Mouse (Mus musculus) gastrocnemius, postnatal 25 days (tissue): Measurements from ENCODE around the gene Gm10031. TPM values are rescaled to one million over a fixed set of nuclear protein-coding genes. Genes with fewer than 3 reads are reported as not detected.
"Not testable (repeated sequence)": the region's sequence is repeated elsewhere in the genome, so short reads cannot be mapped to it uniquely, and the experiment has no call there.

Source experiments
- DNase-seq: peaks from one replicate; pipeline ENCODE4 v3.0.0; 2022
- long read RNA-seq, 2 experiments: library from polyadenylated mRNA; stranded (forward); transcript quantifications; one replicate each; pipeline ENCODE4 v2.0.0; 2021
- total RNA-seq, 2 experiments: library from RNA; stranded (reverse); gene quantifications; 1 replicate in 1 of 2; 2 replicates in 1 of 2; pipeline ENCODE4 v1.2.3; 2021

Gene Gm10031
- 10 to 100 TPM; 37.0 to 40.9 TPM for total RNA-seq
- long read RNA-seq, experiment 1, transcript Gm10031-201 (1 exons, 2,653 nt) = major isoform, 6 of 6 reads
- long read RNA-seq, experiment 1, partial matches to known transcripts = 0 of 6 reads
- long read RNA-seq, experiment 1, other reads (novel, unspliced or antisense) = 0 of 6 reads
- long read RNA-seq, experiment 2, transcript Gm10031-201 (1 exons, 2,653 nt) = major isoform, 5 of 5 reads
- long read RNA-seq, experiment 2, partial matches to known transcripts = 0 of 5 reads
- long read RNA-seq, experiment 2, other reads (novel, unspliced or antisense) = 0 of 5 reads

GRCm38 (mm10) chr1:156523842-156524241 lies at the start of gene Gm10031:
Gm10031 (plus strand) TSS chr1:156524012.
- not testable (repeated sequence) for DNase-seq

DNA sequence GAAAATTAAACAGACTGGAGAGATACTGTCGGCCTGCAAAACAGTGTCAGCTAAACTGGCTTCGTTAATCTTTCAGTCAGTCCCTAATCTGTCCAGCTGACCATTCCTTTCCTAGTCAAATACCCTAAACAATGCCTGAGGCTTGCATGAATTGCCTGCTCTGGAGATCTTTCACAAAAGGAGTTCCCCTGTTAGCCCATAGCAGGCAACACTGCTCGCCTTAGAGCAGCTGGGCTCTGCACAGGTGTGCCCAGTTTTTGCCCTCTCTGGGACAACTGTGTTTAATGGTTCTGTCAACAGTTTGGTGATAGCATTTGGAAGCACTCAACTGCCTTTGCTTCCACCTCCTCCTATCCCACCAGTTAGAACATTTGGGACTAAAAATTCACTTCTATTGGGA lies 49.0 kb upstream of the Gm10031 start:
- no peak for DNase-seq

- no peak for DNase-seq
Observed at GRCm38 (mm10) chr1:156476016-156476415, 47.8 kb upstream of the Gm10031 start.

- no peak for DNase-seq
Observed at GRCm38 (mm10) chr1:156476535-156476934, 47.3 kb upstream of the Gm10031 start.

DNA sequence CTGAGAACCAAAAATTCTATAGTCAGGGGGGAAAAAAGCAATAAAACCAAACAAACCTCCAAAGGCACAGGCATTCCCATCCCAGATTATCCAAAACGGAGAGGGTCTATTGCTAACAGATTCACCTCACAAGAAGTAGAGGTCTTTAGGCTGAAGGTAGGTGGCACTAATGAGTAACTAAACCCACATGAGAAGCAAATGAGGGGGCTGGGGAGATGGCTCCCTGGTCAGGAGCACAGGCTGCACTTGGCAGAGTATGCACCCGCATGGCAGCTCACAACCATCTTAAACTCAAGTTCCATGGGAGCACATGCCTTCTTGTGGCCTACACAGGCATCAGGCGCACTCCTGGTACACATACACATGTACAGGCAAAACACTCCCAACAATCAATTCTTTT lies 42.0 kb upstream of the Gm10031 start:
- no peak for DNase-seq

GRCm38 (mm10) chr1:156487498-156487897 lies 36.3 kb upstream of the Gm10031 start:
- DNase-seq = no peak

DNA sequence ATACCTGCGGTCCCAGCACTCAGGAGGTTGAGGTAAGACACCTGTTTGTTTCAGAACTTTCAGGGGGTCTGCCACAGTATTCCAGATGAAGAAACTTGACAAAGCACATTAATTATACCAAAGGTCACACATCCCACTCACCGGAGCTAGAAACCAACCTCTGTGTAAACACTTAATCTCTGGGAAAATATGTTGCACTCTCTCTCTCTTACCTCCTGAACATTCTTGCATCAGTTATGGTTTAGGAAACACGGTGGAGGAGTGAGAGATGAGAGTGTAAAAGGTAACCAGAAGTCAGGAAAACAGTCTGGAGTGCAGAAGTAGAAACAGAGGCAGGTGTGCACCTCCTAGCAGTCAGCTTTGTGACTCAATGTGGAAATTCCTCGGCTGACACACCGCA lies 35.8 kb upstream of the Gm10031 start:
- DNase-seq = no peak

DNA sequence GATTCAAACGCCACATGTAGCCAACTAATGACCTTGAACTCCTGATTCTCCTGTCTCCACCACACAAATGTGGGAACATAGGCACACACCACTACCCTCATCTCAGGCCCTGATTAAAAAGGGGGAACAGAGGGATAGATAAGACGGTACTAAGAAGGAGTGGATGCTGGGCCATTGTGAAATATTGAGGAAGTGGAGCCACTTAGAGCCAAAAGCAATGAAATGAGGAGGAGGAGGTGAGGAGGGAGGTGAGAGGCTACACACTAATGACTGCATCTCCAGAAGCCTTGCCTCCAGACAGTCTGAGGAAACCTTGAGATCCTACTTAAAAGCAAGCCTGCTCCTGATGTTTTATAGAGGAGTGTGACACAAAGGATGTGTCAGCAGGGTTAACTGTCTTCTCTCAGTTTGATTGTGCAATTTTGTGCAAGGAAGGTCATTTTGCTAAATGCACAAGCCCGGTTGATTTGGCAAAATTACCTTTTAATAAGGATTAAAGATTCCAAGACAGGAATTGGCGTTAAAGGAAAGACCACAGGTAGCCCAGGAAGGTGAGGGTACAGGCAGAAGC lies 32.5 kb upstream of the Gm10031 start:
- DNase-seq = no peak

DNA sequence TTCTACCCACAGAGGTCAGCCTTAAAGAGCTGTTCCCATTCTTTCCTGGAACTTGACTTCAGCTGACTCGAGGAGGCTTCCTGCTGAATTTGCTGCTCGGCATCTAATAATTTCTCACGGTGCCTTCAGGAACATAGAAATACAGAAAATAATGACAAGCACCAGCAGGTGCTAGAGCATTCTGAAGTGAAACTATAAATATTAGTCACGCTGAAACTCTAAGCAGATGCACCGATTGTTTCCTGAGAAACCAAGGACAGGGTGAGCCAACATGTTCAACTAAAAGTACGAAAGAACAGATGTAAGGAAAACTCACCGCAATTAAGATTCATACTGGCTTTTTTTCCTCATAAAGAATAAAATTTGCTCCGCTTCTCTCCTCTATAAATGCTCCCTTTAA lies 28.8 kb upstream of the Gm10031 start:
- DNase-seq = no peak

- no peak for DNase-seq
Observed at GRCm38 (mm10) chr1:156496910-156497309, 26.9 kb upstream of the Gm10031 start.

- DNase-seq = no peak
Observed at GRCm38 (mm10) chr1:156504945-156505523, 18.8 kb upstream of the Gm10031 start.

- DNase-seq = no peak
Observed at GRCm38 (mm10) chr1:156505901-156506300, 17.9 kb upstream of the Gm10031 start.

- no peak for DNase-seq
Observed at GRCm38 (mm10) chr1:156507753-156508152, 16.1 kb upstream of the Gm10031 start.

DNA sequence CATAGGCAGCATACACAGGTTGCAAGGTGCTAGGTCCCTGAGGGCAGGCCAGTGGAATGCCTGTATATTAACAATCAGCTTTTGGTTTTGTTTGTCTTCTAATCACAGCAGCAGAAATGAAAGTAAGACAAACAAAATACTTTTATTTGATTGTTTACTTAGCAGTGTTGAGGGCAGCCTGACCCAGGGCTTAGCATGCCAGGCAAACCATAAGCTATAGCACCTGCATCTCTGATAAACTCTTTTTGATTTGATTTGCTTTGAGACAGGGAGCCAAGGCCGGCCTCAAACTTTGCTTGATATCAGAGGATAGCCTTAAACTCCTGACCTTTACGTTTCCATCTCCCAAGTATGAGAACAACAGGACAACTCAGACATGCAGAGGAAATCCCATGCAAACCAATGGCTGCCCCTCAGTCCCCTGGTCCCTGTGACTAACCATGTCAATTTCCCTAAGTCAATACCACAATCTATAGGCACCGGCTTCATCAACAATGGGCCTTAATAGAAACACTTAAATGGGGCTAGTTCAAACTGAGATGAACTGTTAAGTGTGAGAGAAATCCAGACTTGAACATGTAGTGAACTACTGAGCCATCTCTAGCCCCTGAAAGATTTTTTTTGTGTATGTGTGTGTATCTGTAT lies 3.6 kb upstream of the Gm10031 start:
- DNase-seq = no peak

- no peak for DNase-seq
Observed at GRCm38 (mm10) chr1:156521796-156522517, 1.9 kb upstream of the Gm10031 start.

- DNase-seq = not testable (repeated sequence)
Observed at GRCm38 (mm10) chr1:156532476-156533175, 8.8 kb downstream of the Gm10031 start.

GRCm38 (mm10) chr1:156533483-156533882 lies 9.7 kb downstream of the Gm10031 start:
- no peak for DNase-seq

DNA sequence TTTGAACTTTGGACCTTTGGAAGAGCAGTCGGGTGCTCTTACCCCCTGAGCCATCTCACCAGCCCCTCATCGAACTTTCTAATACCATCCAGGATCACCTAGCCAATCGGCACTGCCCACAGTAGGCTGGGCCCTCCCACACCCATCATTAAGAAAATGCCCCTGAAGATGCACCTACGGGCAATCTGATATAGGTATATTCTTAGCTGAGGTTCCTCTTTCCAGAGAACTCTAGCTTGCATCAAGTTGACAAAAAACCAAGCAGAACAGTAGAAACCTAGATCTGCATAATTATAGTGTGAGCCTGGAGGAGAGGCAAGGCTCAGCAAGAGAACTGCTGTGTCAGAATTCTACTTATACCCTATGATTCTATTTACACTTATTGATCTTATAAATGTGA lies 10.1 kb downstream of the Gm10031 start:
- no peak for DNase-seq

GRCm38 (mm10) chr1:156537031-156537430 lies 13.2 kb downstream of the Gm10031 start:
- DNase-seq = no peak

DNA sequence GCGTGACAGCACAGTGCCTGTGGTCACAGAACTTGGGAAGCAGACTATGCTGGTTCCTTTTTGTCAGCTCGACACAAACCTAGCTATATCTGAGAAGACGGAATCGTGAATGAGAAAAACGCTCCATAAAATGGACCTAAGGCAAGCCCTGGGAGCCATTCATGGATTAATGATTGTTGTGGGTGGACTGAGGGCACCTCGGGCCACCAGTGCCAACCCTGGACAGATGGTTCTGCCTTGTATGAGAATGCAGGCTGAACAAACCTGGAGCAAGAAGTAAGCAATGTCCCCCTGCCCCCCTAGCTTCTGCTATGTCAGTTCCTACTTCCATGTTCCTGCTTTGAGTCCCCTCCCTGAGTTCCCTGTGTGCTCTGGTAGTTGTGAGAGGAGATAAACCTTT lies 13.9 kb downstream of the Gm10031 start:
- DNase-seq = no peak

DNA sequence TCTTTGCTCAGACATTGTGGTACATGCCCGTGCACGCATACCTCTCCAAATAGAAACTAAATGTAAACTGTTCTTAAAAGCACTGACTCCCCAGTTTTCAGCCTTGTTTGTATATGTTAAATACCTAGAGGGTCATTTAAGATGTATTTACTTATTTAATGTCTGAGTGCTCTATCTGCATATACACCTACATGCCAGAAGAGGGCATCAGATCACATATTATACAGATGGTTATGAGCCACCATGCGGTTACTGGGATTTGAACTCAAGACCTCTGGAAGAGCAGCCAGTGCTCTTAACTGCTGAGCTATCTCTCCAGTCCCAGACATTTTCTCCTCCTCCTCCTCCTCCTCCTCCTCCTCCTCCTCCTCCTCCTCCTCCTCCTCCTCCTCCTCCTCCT lies 14.6 kb downstream of the Gm10031 start:
- no peak for DNase-seq
